Mouse (Mus musculus) megakaryocyte, embryonic 14.5 days (primary cell): ENCODE data around the gene Gm26938.

Experiments
- FLI1 ChIP-seq: IDR thresholded peaks from 2 replicates; pipeline ENCODE4 v1.6.1; 2012; ENCODE audit warnings: low read length, inconsistent platforms, mixed read lengths
- GATA1 ChIP-seq: IDR thresholded peaks from 3 replicates; pipeline ENCODE4 v1.6.1; 2012; ENCODE audit warnings: mixed read lengths, low read length, inconsistent platforms, borderline replicate concordance

DNA sequence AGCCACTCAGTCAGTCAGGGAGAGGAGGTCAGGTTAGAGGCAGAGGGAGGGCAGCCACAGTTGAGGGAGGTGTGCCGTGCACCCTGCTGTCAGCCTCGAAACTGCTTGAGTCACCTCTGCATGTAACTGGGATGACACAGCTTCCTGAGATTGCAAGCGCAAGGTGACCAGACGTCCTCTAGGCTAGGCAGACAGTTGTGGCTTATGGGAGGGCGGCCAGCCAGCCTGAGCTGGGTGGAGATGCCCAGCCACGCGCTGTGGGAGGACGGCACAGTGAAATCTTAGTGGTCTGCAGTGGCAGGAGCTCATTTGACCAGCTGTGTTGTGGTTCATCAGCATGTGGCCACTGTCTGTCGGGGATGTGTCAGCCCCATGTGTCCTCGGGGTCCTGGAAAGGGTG, 31.3 kb downstream of the Gm26938 start:
- TF ChIP-seq GATA1: no peak
- TF ChIP-seq FLI1: no peak
